ENCODE assay signal across 1 mouse cellular context in the genomic region with DNA sequence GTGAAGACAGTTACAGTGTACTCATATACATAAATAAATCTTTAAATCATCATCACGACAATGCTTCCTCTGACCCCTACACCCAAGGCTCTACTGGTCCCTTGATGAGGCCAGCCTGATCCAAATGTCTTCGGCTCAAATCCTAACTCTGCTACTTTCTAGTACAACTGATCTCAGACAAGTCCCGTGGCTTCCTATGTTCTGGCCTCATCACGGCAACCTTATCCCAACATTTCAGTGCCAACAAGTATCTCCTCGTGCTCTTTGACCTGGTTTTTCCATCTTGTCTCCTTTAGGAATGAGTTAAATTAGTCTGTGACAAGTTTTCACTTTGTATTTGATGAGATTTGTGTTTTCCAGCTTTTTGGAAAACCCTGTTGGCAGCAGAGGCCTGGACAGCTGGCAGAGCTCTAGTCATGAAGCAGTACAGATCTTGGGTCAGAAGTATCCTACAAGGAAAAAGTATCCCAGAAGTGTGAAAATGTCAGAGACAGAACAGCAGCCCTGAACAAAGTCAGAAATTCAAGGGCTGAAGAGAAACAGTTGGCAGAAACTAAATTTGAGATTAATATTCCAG.
TF ChIP-seq lines count a peak whose summit lies in the region.

No protein-coding gene starts in this region.

TF ChIP-seq in CH12.LX, 34 proteins besides CTCF, POLR2A, EP300 and RAD21 (continued from another document):
- TF ChIP-seq TCF12 (IDR thresholded peaks at IDR 0.05; ENCODE audit: low read depth, low read length) (no peak), IRF4 (IDR thresholded peaks at IDR 0.05; ENCODE audit: low read depth, low read length) (no peak), MAX (IDR thresholded peaks at IDR 0.05; ENCODE audit: low read length) (no peak), ELF1 (IDR thresholded peaks at IDR 0.05; ENCODE audit: low read depth, low read length) (no peak), ETS1 (conservative IDR thresholded peaks at IDR 0.05; ENCODE audit: low read depth, low read length) (no peak), HCFC1 (IDR thresholded peaks at IDR 0.05; ENCODE audit: low read depth, low read length) (no peak), PAX5 (IDR thresholded peaks at IDR 0.05; ENCODE audit: low read length) (no peak)
